Mouse (Mus musculus) forebrain, embryonic 14.5 days (tissue): ENCODE results near the gene Dyrk1b. TPM values are rescaled to one million over a fixed set of nuclear protein-coding genes. Genes with fewer than 3 reads are reported as not detected.
"Not testable (repeated sequence)": the region's sequence is repeated elsewhere in the genome, so short reads cannot be mapped to it uniquely, and the experiment has no call there.

ENCODE experiments used
- ATAC-seq: fragments of 200-750 bp; cut with Nextera tagmentation; 2 replicates; pipeline ENCODE4 v1.8.0; 2017; ENCODE audit warnings: mild to moderate bottlenecking, moderate library complexity
- DNase-seq: peaks from one replicate; pipeline ENCODE4 v3.0.0-alpha.2; 2015; ENCODE audit warnings: low spot score
- H3K27ac ChIP-seq: fragments of 300-500 bp; sonication (generic); 2 replicates; pipeline ENCODE4 v1.5.1; 2014; ENCODE audit warnings: low read depth, mild to moderate bottlenecking, control low read depth, low read length, moderate library complexity
- H3K27me3 ChIP-seq: fragments of 300-500 bp; sonication (generic); replicated peaks from 2 replicates; pipeline ENCODE4 v1.6.1; 2014; ENCODE audit warnings: low read length, control low read depth, mixed read lengths; ENCODE audit not compliant: control insufficient read depth, insufficient read depth
- H3K36me3 ChIP-seq: fragments of 300-500 bp; sonication (generic); 2 replicates; pipeline ENCODE4 v1.6.1; 2014; ENCODE audit warnings: low read length, control low read depth; ENCODE audit not compliant: control insufficient read depth, insufficient read depth
- H3K4me1 ChIP-seq: fragments of 300-500 bp; sonication (generic); 2 replicates; pipeline ENCODE4 v1.6.1; 2014; ENCODE audit warnings: antibody characterized with exemption, low read length, control low read depth; ENCODE audit not compliant: control insufficient read depth, insufficient read depth
- H3K4me2 ChIP-seq: fragments of 300-500 bp; sonication (generic); 2 replicates; pipeline ENCODE4 v1.6.1; 2014; ENCODE audit warnings: mild to moderate bottlenecking, control low read depth, low read length
- H3K4me3 ChIP-seq: fragments of 300-500 bp; sonication (generic); 2 replicates; pipeline ENCODE4 v1.5.1; 2014; ENCODE audit warnings: low read depth, low read length, control low read depth
- H3K9ac ChIP-seq: fragments of 300-500 bp; sonication (generic); 2 replicates; pipeline ENCODE4 v1.6.1; 2014; ENCODE audit warnings: mild to moderate bottlenecking, low read length, control low read depth, moderate library complexity
- H3K9me3 ChIP-seq: fragments of 300-500 bp; sonication (generic); replicated peaks from 2 replicates; pipeline ENCODE4 v1.6.1; 2016; ENCODE audit warnings: low read length, control low read depth, mixed read lengths; ENCODE audit not compliant: control insufficient read depth
- WGBS: fragments of 180-500 bp; shearing (Covaris S2); extraction: QIAGEN DNeasy Blood & Tissue Kit; methylation state at CpG from one replicate; pipeline ENCODE4 v1.1.7; 2014; 5-methylcytosine and 5-hydroxymethylcytosine counted together
- polyA plus RNA-seq: library from polyadenylated mRNA; unstranded; fragments of >200 nt; fragmentation: Nextera tagmentation; extraction: Ambion mirVana; gene quantifications from 2 replicates; pipeline ENCODE4 v1.2.1, GENCODE M21; 2014

Dyrk1b gene
- polyA plus RNA-seq, 1 experiment from 2014 or later: 9.9 TPM

GRCm38 (mm10) chr7:28208396-28208987, 29.2 kb downstream of the Dyrk1b start:
- Histone ChIP-seq H3K9me3 (no peaks in the 10 kb centered on the region), H3K4me1 (no peaks in the 10 kb centered on the region), H3K27ac (no peak overlapping the region), H3K9ac (peak overlapping the region; percentile 53), H3K4me3 (peak overlapping the region; percentile 18), H3K27me3 (no peaks in the 10 kb centered on the region), H3K4me2 (peak overlapping the region; percentile 52), H3K36me3 (no peaks in the 10 kb centered on the region)
- ATAC-seq (peak; percentile 32; the same call in 1 of the 2 replicates), DNase-seq (no peak)
- 48% methylated on average over 12 of the region's 12 CpGs for WGBS

- Histone ChIP-seq H3K36me3 (no peaks in the 10 kb centered on the region), H3K4me2 (peak overlapping the region; percentile 52), H3K9ac (peak overlapping the region; percentile 53), H3K27me3 (no peaks in the 10 kb centered on the region), H3K4me3 (peak overlapping the region; percentile 18), H3K9me3 (no peaks in the 10 kb centered on the region), H3K4me1 (no peaks in the 10 kb centered on the region), H3K27ac (no peak overlapping the region)
- ATAC-seq (peak; percentile 75; the same call in 1 of the 2 replicates), DNase-seq (peak; percentile 90)
- WGBS: 59% methylated on average over 19 of the region's 19 CpGs
Measured at GRCm38 (mm10) chr7:28208988-28209508, 29.8 kb downstream of the Dyrk1b start.

GRCm38 (mm10) chr7:28210731-28211130, 31.5 kb downstream of the Dyrk1b start:
- DNase-seq: no peak
- no peaks in the 10 kb centered on the region for H3K36me3 ChIP-seq
- H3K27ac ChIP-seq: no peak overlapping the region
- no peak overlapping the region for H3K9ac ChIP-seq
- no peak overlapping the region for H3K4me3 ChIP-seq
- no peak for ATAC-seq
- no peaks in the 10 kb centered on the region for H3K4me1 ChIP-seq
- H3K9me3 ChIP-seq: no peaks in the 10 kb centered on the region
- no peak overlapping the region for H3K4me2 ChIP-seq
- WGBS: 52% methylated on average over 5 of the region's 5 CpGs
- no peaks in the 10 kb centered on the region for H3K27me3 ChIP-seq

GRCm38 (mm10) chr7:28214142-28214541, 34.9 kb downstream of the Dyrk1b start:
- no peaks in the 10 kb centered on the region for H3K9me3 ChIP-seq
- ATAC-seq (no peak), DNase-seq (peak; percentile 18)
- H3K9ac ChIP-seq: no peak overlapping the region
- no peak overlapping the region for H3K27ac ChIP-seq
- 43% methylated on average over 10 of the region's 10 CpGs for WGBS
- H3K4me2 ChIP-seq: no peak overlapping the region
- H3K4me3 ChIP-seq: no peak overlapping the region
- no peaks in the 10 kb centered on the region for H3K36me3 ChIP-seq
- no peaks in the 10 kb centered on the region for H3K4me1 ChIP-seq
- H3K27me3 ChIP-seq: no peaks in the 10 kb centered on the region

GRCm38 (mm10) chr7:28215950-28216349, 36.7 kb downstream of the Dyrk1b start:
- not testable (repeated sequence) for H3K4me2 ChIP-seq, H3K9ac ChIP-seq, H3K4me3 ChIP-seq, H3K36me3 ChIP-seq, ATAC-seq, H3K27ac ChIP-seq, H3K4me1 ChIP-seq, H3K27me3 ChIP-seq, DNase-seq, H3K9me3 ChIP-seq
- WGBS: 88% methylated on average over 2 of the region's 2 CpGs

- not testable (repeated sequence) for H3K4me2 ChIP-seq, H3K27me3 ChIP-seq, H3K4me1 ChIP-seq, DNase-seq, H3K27ac ChIP-seq, H3K9ac ChIP-seq, ATAC-seq, H3K9me3 ChIP-seq, H3K36me3 ChIP-seq, H3K4me3 ChIP-seq
- 92% methylated on average over 8 of the region's 13 CpGs for WGBS
Measured at GRCm38 (mm10) chr7:28217811-28218210, 38.5 kb downstream of the Dyrk1b start.

- not testable (repeated sequence) for ATAC-seq
- peak; percentile 77 for DNase-seq
- 69% methylated on average over 20 of the region's 20 CpGs for WGBS
Measured at GRCm38 (mm10) chr7:28218951-28219740, 39.9 kb downstream of the Dyrk1b start.

GRCm38 (mm10) chr7:28226836-28227235, 47.6 kb downstream of the Dyrk1b start:
- not testable (repeated sequence) for H3K4me1 ChIP-seq, ATAC-seq, H3K4me2 ChIP-seq, H3K36me3 ChIP-seq, DNase-seq, H3K27ac ChIP-seq, H3K27me3 ChIP-seq, H3K9ac ChIP-seq, H3K4me3 ChIP-seq, H3K9me3 ChIP-seq
- WGBS: 91% methylated on average over 4 of the region's 4 CpGs

More at GRCm38 (mm10) chr7:28218951-28219740, 39.9 kb downstream of the Dyrk1b start:
- H3K9me3 ChIP-seq, H3K36me3 ChIP-seq, H3K4me2 ChIP-seq, H3K27ac ChIP-seq, H3K4me1 ChIP-seq, H3K4me3 ChIP-seq, H3K27me3 ChIP-seq, H3K9ac ChIP-seq: not testable (repeated sequence)

- not testable (repeated sequence) for H3K9me3 ChIP-seq, DNase-seq, ATAC-seq, H3K36me3 ChIP-seq, H3K4me1 ChIP-seq, H3K4me2 ChIP-seq, H3K27ac ChIP-seq, H3K4me3 ChIP-seq, H3K27me3 ChIP-seq, H3K9ac ChIP-seq
- WGBS: 91% methylated on average over 4 of the region's 4 CpGs
Measured at GRCm38 (mm10) chr7:28227421-28227820, 48.2 kb downstream of the Dyrk1b start.
